Mouse (Mus musculus) stomach, embryonic 16.5 days (tissue): Measurements from ENCODE around the gene Clec4n. TPM values are rescaled to one million over a fixed set of nuclear protein-coding genes. Genes with fewer than 3 reads are reported as not detected.
"Not testable (repeated sequence)": the region's sequence is repeated elsewhere in the genome, so short reads cannot be mapped to it uniquely, and the experiment has no call there.

Experiments
- ATAC-seq: fragments of 200-750 bp; cut with Nextera tagmentation; 2 replicates; pipeline ENCODE4 v1.8.0; 2017; ENCODE audit warnings: moderate number of reproducible peaks, moderate TSS enrichment; ENCODE audit not compliant: insufficient read depth, low FRiP score
- H3K27ac ChIP-seq: fragments of 300-500 bp; sonication (generic); 2 replicates; pipeline ENCODE4 v1.5.1; 2014; ENCODE audit warnings: low read length
- H3K27me3 ChIP-seq: fragments of 300-500 bp; sonication (generic); 2 replicates; pipeline ENCODE4 v1.6.1; 2014; ENCODE audit warnings: low read length, control low read depth, mixed read lengths; ENCODE audit not compliant: control insufficient read depth, insufficient read depth
- H3K36me3 ChIP-seq: fragments of 300-500 bp; sonication (generic); 2 replicates; pipeline ENCODE4 v1.6.1; 2014; ENCODE audit warnings: low read length; ENCODE audit not compliant: control insufficient read depth, insufficient read depth
- H3K4me1 ChIP-seq: fragments of 300-500 bp; sonication (generic); 2 replicates; pipeline ENCODE4 v1.6.1; 2014; ENCODE audit warnings: low read length, control low read depth, mixed read lengths; ENCODE audit not compliant: control insufficient read depth, insufficient read depth
- H3K4me2 ChIP-seq: fragments of 300-500 bp; sonication (generic); 2 replicates; pipeline ENCODE4 v1.6.1; 2014; ENCODE audit warnings: low read depth, low read length, mixed read lengths
- H3K4me3 ChIP-seq: fragments of 300-500 bp; sonication (generic); replicated peaks from 2 replicates; pipeline ENCODE4 v1.5.1; 2014; ENCODE audit warnings: mild to moderate bottlenecking, low read length
- H3K9ac ChIP-seq: fragments of 300-500 bp; sonication (generic); 2 replicates; pipeline ENCODE4 v1.6.1; 2014; ENCODE audit warnings: low read length
- H3K9me3 ChIP-seq: fragments of 300-500 bp; sonication (generic); replicated peaks from 2 replicates; pipeline ENCODE4 v1.6.1; 2016; ENCODE audit warnings: low read length, control low read depth; ENCODE audit not compliant: control insufficient read depth
- WGBS: fragments of 180-500 bp; shearing (Covaris S2); extraction: QIAGEN DNeasy Blood & Tissue Kit; methylation state at CpG from one replicate; pipeline ENCODE4 v1.1.7; 2014; 5-methylcytosine and 5-hydroxymethylcytosine counted together
- polyA plus RNA-seq: library from polyadenylated mRNA; unstranded; fragments of >200 nt; fragmentation: Nextera tagmentation; extraction: Ambion mirVana; gene quantifications from 2 replicates; pipeline ENCODE4 v1.2.1, GENCODE M21; 2015

Gene Clec4n
- polyA plus RNA-seq, 1 experiment from 2014 or later, result 4.1 TPM

GRCm38 (mm10) chr6:123279443-123279842, 49.8 kb downstream of the Clec4n start:
- 84% methylated on average over 2 of the region's 2 CpGs for WGBS
- ATAC-seq, result no peak
- Histone ChIP-seq H3K4me1 (no peaks in the 10 kb centered on the region), H3K9me3 (no peaks in the 10 kb centered on the region), H3K27me3 (no peaks in the 10 kb centered on the region), H3K9ac (no peak overlapping the region), H3K36me3 (no peaks in the 10 kb centered on the region), H3K4me3 (no peak overlapping the region), H3K4me2 (no peak overlapping the region), H3K27ac (no peak overlapping the region)

GRCm38 (mm10) chr6:123286311-123286710, 56.7 kb downstream of the Clec4n start:
- no peak overlapping the region for H3K4me2 ChIP-seq
- 79% methylated on average over 2 of the region's 2 CpGs for WGBS

GRCm38 (mm10) chr6:123288931-123289330, 59.3 kb downstream of the Clec4n start:
- no peak overlapping the region for H3K4me3 ChIP-seq
- no peak for ATAC-seq
- no peaks in the 10 kb centered on the region for H3K27me3 ChIP-seq
- no peak overlapping the region for H3K4me2 ChIP-seq
- no peak overlapping the region for H3K27ac ChIP-seq
- WGBS, result 66% methylated on average over 10 of the region's 10 CpGs
- H3K4me1 ChIP-seq, result no peaks in the 10 kb centered on the region
- no peaks in the 10 kb centered on the region for H3K9me3 ChIP-seq
- H3K36me3 ChIP-seq, result no peaks in the 10 kb centered on the region
- H3K9ac ChIP-seq, result no peak overlapping the region

More at GRCm38 (mm10) chr6:123286311-123286710, 56.7 kb downstream of the Clec4n start:
- H3K9ac ChIP-seq, result no peak overlapping the region
- no peak overlapping the region for H3K27ac ChIP-seq
- ATAC-seq, result no peak
- no peaks in the 10 kb centered on the region for H3K4me1 ChIP-seq
- H3K27me3 ChIP-seq, result no peaks in the 10 kb centered on the region
- H3K36me3 ChIP-seq, result no peaks in the 10 kb centered on the region
- no peak overlapping the region for H3K4me3 ChIP-seq
- H3K9me3 ChIP-seq, result no peaks in the 10 kb centered on the region

- no peaks in the 10 kb centered on the region for H3K27me3 ChIP-seq
- H3K4me2 ChIP-seq, result no peak within 1 kb of the TSS
- no peak within 1 kb of the TSS for H3K27ac ChIP-seq
- H3K9ac ChIP-seq, result no peak within 1 kb of the TSS
- no peaks in the 10 kb centered on the region for H3K36me3 ChIP-seq
- ATAC-seq, result no peak
- 75% methylated on average over 4 of the region's 4 CpGs for WGBS
- no peaks in the 10 kb centered on the region for H3K9me3 ChIP-seq
- no peak within 1 kb of the TSS for H3K4me3 ChIP-seq
- no peaks in the 10 kb centered on the region for H3K4me1 ChIP-seq
These were observed 60.1 kb downstream of the Clec4n start, which contains the start of gene Clec4e for GRCm38 (mm10) chr6:123289753-123290152. Clec4e (minus strand) TSS chr6:123289870.

GRCm38 (mm10) chr6:123292751-123293400, 63.2 kb downstream of the Clec4n start:
- Histone ChIP-seq H3K36me3 (no peaks in the 10 kb centered on the region), H3K4me3 (no peak overlapping the region), H3K4me1 (no peaks in the 10 kb centered on the region), H3K4me2 (no peak overlapping the region), H3K9me3 (no peaks in the 10 kb centered on the region), H3K27me3 (no peaks in the 10 kb centered on the region), H3K9ac (no peak overlapping the region), H3K27ac (no peak overlapping the region)
- WGBS, result 93% methylated on average over 1 of the region's 1 CpGs
- peak; percentile 73 for ATAC-seq

- not testable (repeated sequence) for H3K9ac ChIP-seq, H3K36me3 ChIP-seq, H3K9me3 ChIP-seq, H3K4me2 ChIP-seq, H3K27me3 ChIP-seq, H3K4me3 ChIP-seq, H3K4me1 ChIP-seq, ATAC-seq, H3K27ac ChIP-seq
- WGBS, result 78% methylated on average over 11 of the region's 11 CpGs
These were observed 63.9 kb downstream of the Clec4n start for GRCm38 (mm10) chr6:123293509-123293908.

Other genes with a start within 250 kb of the Clec4n start
- gene Clec4a4, start 239.5 kb upstream of the Clec4n start, polyA plus RNA-seq, result not detected in 2 replicates
- gene Clec4b1, start 179.9 kb upstream of the Clec4n start, polyA plus RNA-seq, result not detected in 2 replicates
- gene Clec4a2, start 123.4 kb upstream of the Clec4n start, polyA plus RNA-seq, result 7.0 and 7.7 TPM in 2 replicates
- 0.12 TPM in 1 of 2 replicates, not detected in the other for gene Clec4b2, start 57.0 kb upstream of the Clec4n start, polyA plus RNA-seq
- 0.44 TPM in 1 of 2 replicates, not detected in the other for gene Clec4d, start 32.3 kb downstream of the Clec4n start, polyA plus RNA-seq
- gene Clec4e, start 60.0 kb downstream of the Clec4n start, polyA plus RNA-seq, result 0.10 and 0.25 TPM in 2 replicates
- gene Vmn2r19, start 78.5 kb downstream of the Clec4n start, polyA plus RNA-seq, result not detected in 2 replicates
- not detected in 2 replicates for gene Vmn2r20, start 188.3 kb downstream of the Clec4n start, polyA plus RNA-seq